Mouse (Mus musculus): ENCODE results near the gene Arhgap31. TPM values are rescaled to one million over a fixed set of nuclear protein-coding genes. Genes with fewer than 3 reads are reported as not detected.
"Not testable (repeated sequence)": the region's sequence is repeated elsewhere in the genome, so short reads cannot be mapped to it uniquely, and the experiment has no call there.

Gene Arhgap31
- polyA plus RNA-seq, 2 experiments, result 0.88 to 1.4 TPM

DNA sequence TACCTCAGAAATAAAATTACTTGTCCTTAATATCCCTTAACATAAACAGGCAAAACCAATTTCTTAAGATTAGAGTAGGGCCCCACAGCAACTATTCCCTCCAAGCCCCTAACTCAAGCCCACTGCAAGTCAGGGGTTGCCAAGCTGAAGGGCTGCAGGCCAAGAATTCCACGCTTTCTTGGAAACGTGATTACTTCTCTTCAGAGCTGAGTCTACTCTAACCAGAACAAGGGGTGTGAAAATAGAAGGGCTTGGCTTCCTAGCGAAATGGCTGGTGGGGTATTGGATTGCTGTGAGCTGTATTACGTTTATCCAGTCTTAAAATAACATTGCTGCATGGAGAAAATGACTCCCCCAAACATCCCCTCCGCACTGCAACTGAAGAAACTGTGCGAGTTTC, 25.4 kb downstream of the Arhgap31 start:
- Histone ChIP-seq H3K9ac (replicated peaks) (no peak overlapping the region), H3K27me3 (ENCODE audit: control insufficient read depth, insufficient read depth, low read length) (no peaks in the 10 kb centered on the region), H3K4me3 (ENCODE audit: insufficient read depth in 1 of 2, low read depth in 2 of 2, low read length in 2 of 2) (no peak overlapping the region), H3K27ac (no peak overlapping the region), H3K4me1 (replicated peaks; ENCODE audit: control insufficient read depth in 2 of 2, insufficient read depth in 2 of 2, low read length in 1 of 2) (no peaks in the 10 kb centered on the region), H3K9me3 (ENCODE audit: control insufficient read depth, low read length) (no peaks in the 10 kb centered on the region), H3K36me3 (replicated peaks; ENCODE audit: control insufficient read depth, insufficient read depth, low read depth) (no peaks in the 10 kb centered on the region), H3K4me2 (ENCODE audit: low read depth) (no peak overlapping the region)
- ATAC-seq (ENCODE audit: insufficient read depth) (no peak), DNase-seq (ENCODE audit: low read depth in 3 of 3, low spot score in 3 of 3) (no peak)
- no peak for TF ChIP-seq CTCF (IDR thresholded peaks at IDR 0.05; ENCODE audit: low read depth)
- no peak for TF ChIP-seq EP300 (IDR thresholded peaks at IDR 0.05; ENCODE audit: low read depth)
- 51% methylated on average over 6 of the region's 6 CpGs for WGBS (ENCODE audit: insufficient replicate concordance)

DNA sequence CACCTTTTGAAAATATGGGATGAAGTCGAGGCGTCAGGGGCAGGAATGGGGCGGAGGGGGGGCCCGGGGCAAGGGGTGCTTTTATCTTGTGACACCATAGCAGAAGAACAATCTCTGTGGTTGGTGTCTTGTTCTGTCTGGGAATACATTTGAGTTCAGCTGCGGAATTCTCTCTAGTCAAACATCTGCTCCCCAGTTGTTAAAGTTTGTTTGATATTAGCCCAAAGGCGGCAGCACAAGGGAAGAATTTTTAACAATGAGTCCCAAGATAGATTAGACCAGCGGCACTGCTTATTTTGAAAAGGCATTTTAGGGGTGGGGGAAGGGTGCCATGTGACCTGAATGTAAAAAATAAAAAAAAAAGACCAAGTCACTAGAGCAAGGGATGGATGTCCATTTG, 30.0 kb downstream of the Arhgap31 start:
- Histone ChIP-seq H3K27ac (no peak overlapping the region), H3K4me1 (replicated peaks; ENCODE audit: control insufficient read depth in 2 of 2, insufficient read depth in 2 of 2, low read length in 1 of 2) (no peaks in the 10 kb centered on the region), H3K9ac (replicated peaks) (no peak overlapping the region), H3K36me3 (replicated peaks; ENCODE audit: control insufficient read depth, insufficient read depth, low read depth) (no peaks in the 10 kb centered on the region), H3K4me2 (ENCODE audit: low read depth) (no peak overlapping the region), H3K27me3 (ENCODE audit: control insufficient read depth, insufficient read depth, low read length) (no peaks in the 10 kb centered on the region), H3K4me3 (ENCODE audit: insufficient read depth in 1 of 2, low read depth in 2 of 2, low read length in 2 of 2) (no peak overlapping the region), H3K9me3 (ENCODE audit: control insufficient read depth, low read length) (no peaks in the 10 kb centered on the region)
- TF ChIP-seq CTCF (IDR thresholded peaks at IDR 0.05; ENCODE audit: low read depth), result no peak
- no peak for TF ChIP-seq EP300 (IDR thresholded peaks at IDR 0.05; ENCODE audit: low read depth)
- DNase-seq (ENCODE audit: low read depth in 3 of 3, low spot score in 3 of 3), result no peak
- 56% methylated on average over 7 of the region's 7 CpGs for WGBS (ENCODE audit: insufficient replicate concordance)
- no peak for ATAC-seq (ENCODE audit: insufficient read depth)

DNA sequence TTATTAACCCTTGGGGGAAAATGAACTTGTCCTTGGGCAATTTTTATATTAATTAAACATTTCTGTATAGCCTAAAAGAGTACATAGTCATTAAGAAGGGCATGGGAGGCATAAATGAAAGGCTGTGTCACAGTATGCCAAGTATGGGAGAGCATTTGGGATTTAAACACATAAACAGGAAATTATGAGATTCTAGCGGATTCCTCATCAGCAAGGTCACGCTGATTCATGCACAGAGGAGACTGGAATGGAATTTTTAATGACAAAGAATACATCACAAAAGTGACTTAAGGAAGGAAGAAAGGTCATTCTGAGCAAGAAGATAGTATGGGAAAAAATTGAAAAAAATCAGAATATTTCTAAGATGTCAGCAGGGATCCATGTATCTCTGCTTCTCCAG, 31.8 kb downstream of the Arhgap31 start:
- H3K27ac ChIP-seq, result no peak overlapping the region
- H3K27me3 ChIP-seq (ENCODE audit: control insufficient read depth, insufficient read depth, low read length), result no peaks in the 10 kb centered on the region
- DNase-seq (ENCODE audit: low read depth in 3 of 3, low spot score in 3 of 3) (no peak), ATAC-seq (ENCODE audit: insufficient read depth) (no peak)
- no peaks in the 10 kb centered on the region for H3K9me3 ChIP-seq (ENCODE audit: control insufficient read depth, low read length)
- H3K9ac ChIP-seq (replicated peaks), result no peak overlapping the region
- 73% methylated on average over 2 of the region's 2 CpGs for WGBS (ENCODE audit: insufficient replicate concordance)
- H3K4me1 ChIP-seq (replicated peaks; ENCODE audit: control insufficient read depth in 2 of 2, insufficient read depth in 2 of 2, low read length in 1 of 2), result no peaks in the 10 kb centered on the region
- no peak overlapping the region for H3K4me3 ChIP-seq (ENCODE audit: insufficient read depth in 1 of 2, low read depth in 2 of 2, low read length in 2 of 2)
- TF ChIP-seq EP300 (IDR thresholded peaks at IDR 0.05; ENCODE audit: low read depth) (no peak), CTCF (IDR thresholded peaks at IDR 0.05; ENCODE audit: low read depth) (no peak)
- no peak overlapping the region for H3K4me2 ChIP-seq (ENCODE audit: low read depth)
- H3K36me3 ChIP-seq (replicated peaks; ENCODE audit: control insufficient read depth, insufficient read depth, low read depth), result no peaks in the 10 kb centered on the region

DNA sequence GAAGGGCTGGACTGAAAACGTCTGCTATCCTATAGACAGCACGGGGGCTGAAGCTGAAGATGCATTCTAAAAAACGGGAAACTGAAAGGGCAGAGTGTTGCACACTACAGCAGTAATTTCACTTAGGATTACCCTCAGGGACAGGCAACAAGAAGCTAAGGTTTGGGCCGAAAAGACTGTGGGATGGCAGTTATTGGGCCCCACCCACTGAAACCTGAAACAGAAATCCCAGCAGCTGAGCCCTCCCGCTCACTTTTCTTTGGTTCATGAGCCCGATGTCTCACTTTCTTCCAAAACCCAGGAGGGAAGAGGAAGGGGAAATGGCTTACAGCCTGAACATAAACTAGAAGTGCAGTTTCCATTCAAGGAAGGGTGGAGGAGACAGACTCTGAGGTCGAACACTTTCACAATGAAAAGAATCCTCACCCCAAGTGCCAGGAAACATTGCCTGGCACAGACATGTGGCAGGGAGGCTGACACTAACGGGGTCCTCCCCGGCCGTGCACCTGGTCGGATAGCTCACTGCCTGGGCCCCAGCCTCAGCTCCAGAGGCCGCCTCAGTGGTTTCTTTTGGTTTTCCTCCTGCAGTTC, 33.5 kb downstream of the Arhgap31 start:
- H3K27ac ChIP-seq, result no peak overlapping the region
- H3K27me3 ChIP-seq (ENCODE audit: control insufficient read depth, insufficient read depth, low read length), result no peaks in the 10 kb centered on the region
- peak overlapping the region; percentile 0; the same call in 1 of the 2 replicates for H3K4me2 ChIP-seq (ENCODE audit: low read depth)
- no peaks in the 10 kb centered on the region for H3K36me3 ChIP-seq (replicated peaks; ENCODE audit: control insufficient read depth, insufficient read depth, low read depth)
- ATAC-seq (ENCODE audit: insufficient read depth) (no peak), DNase-seq (ENCODE audit: low read depth in 3 of 3, low spot score in 3 of 3) (no peak)
- H3K4me3 ChIP-seq (ENCODE audit: insufficient read depth in 1 of 2, low read depth in 2 of 2, low read length in 2 of 2), result no peak overlapping the region
- no peaks in the 10 kb centered on the region for H3K4me1 ChIP-seq (replicated peaks; ENCODE audit: control insufficient read depth in 2 of 2, insufficient read depth in 2 of 2, low read length in 1 of 2)
- WGBS (ENCODE audit: insufficient replicate concordance), result 15% methylated on average over 12 of the region's 12 CpGs
- H3K9me3 ChIP-seq (ENCODE audit: control insufficient read depth, low read length), result no peaks in the 10 kb centered on the region
- no peak overlapping the region for H3K9ac ChIP-seq (replicated peaks)
- TF ChIP-seq CTCF (IDR thresholded peaks at IDR 0.05; ENCODE audit: low read depth) (no peak), EP300 (IDR thresholded peaks at IDR 0.05; ENCODE audit: low read depth) (no peak)

DNA sequence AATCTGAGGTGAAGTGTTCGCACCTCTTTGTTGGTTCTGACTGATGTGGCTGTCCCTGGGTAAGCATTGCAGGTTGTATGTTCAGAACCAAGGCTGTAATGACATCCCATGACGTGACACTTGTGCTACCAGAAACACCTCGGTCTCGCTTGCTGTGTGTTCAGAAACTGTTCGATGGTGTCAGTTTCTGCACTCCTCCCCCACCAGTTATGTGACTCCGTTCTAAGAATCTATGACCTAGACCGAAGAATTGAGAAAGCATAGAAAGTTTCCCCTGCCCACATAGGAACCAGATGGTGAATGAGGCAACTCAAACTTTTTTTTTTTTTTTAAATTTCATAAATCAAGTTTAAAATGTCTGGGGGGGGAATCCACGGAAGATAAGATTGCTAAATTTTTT, 34.2 kb downstream of the Arhgap31 start:
- no peak overlapping the region for H3K4me2 ChIP-seq (ENCODE audit: low read depth)
- no peaks in the 10 kb centered on the region for H3K4me1 ChIP-seq (replicated peaks; ENCODE audit: control insufficient read depth in 2 of 2, insufficient read depth in 2 of 2, low read length in 1 of 2)
- no peak overlapping the region for H3K4me3 ChIP-seq (ENCODE audit: insufficient read depth in 1 of 2, low read depth in 2 of 2, low read length in 2 of 2)
- H3K27me3 ChIP-seq (ENCODE audit: control insufficient read depth, insufficient read depth, low read length), result no peaks in the 10 kb centered on the region
- no peak overlapping the region for H3K9ac ChIP-seq (replicated peaks)
- no peaks in the 10 kb centered on the region for H3K9me3 ChIP-seq (ENCODE audit: control insufficient read depth, low read length)
- ATAC-seq (ENCODE audit: insufficient read depth) (no peak), DNase-seq (ENCODE audit: low read depth in 3 of 3, low spot score in 3 of 3) (no peak)
- no peaks in the 10 kb centered on the region for H3K36me3 ChIP-seq (replicated peaks; ENCODE audit: control insufficient read depth, insufficient read depth, low read depth)
- TF ChIP-seq CTCF (IDR thresholded peaks at IDR 0.05; ENCODE audit: low read depth), result no peak
- no peak for TF ChIP-seq EP300 (IDR thresholded peaks at IDR 0.05; ENCODE audit: low read depth)
- 48% methylated on average over 8 of the region's 8 CpGs for WGBS (ENCODE audit: insufficient replicate concordance)
- no peak overlapping the region for H3K27ac ChIP-seq

DNA sequence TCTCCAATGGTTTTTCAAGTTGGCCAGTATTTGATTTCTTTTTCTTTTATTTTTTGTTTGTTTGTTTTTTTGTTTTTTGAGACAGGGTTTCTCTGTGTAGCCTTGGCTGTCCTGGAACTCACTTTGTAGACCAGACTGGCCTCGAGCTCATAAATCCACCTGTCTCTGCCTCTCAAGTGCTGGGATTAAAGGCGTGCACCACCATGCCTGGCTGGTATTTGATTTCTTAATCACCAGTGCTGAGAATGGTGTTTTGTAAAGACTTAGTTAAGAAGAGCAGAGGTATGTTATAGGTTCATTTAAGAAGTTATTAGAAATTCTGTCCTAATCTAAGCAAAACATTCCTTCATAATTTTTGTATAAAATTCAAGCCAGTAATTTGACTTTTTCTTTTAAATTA, 35.1 kb downstream of the Arhgap31 start:
- H3K36me3 ChIP-seq (replicated peaks; ENCODE audit: control insufficient read depth, insufficient read depth, low read depth); H3K9me3 ChIP-seq (ENCODE audit: control insufficient read depth, low read length); H3K4me1 ChIP-seq (replicated peaks; ENCODE audit: control insufficient read depth in 2 of 2, insufficient read depth in 2 of 2, low read length in 1 of 2); H3K4me3 ChIP-seq (ENCODE audit: insufficient read depth in 1 of 2, low read depth in 2 of 2, low read length in 2 of 2); DNase-seq (ENCODE audit: low read depth in 3 of 3, low spot score in 3 of 3); H3K27me3 ChIP-seq (ENCODE audit: control insufficient read depth, insufficient read depth, low read length); H3K4me2 ChIP-seq (ENCODE audit: low read depth); H3K27ac ChIP-seq; H3K9ac ChIP-seq (replicated peaks); ATAC-seq (ENCODE audit: insufficient read depth): not testable (repeated sequence)
- 51% methylated on average over 2 of the region's 2 CpGs for WGBS (ENCODE audit: insufficient replicate concordance)
